Mouse (Mus musculus) kidney, adult 9 months (tissue): ENCODE measurements around the gene Glipr1.
A peak's percentile ranks its signal among the peaks of the same experiment; 100 is the strongest.

Experiments
- DNase-seq: peaks from one replicate; pipeline ENCODE4 v3.0.0; 2022

The Glipr1 gene

GRCm38 (mm10) chr10:111960459-111960858, 42.0 kb downstream of the Glipr1 start:
- no peak for DNase-seq

- no peak for DNase-seq
These were observed 43.1 kb downstream of the Glipr1 start for GRCm38 (mm10) chr10:111959353-111959752.

GRCm38 (mm10) chr10:111958046-111958421, 44.4 kb downstream of the Glipr1 start:
- no peak for DNase-seq

GRCm38 (mm10) chr10:111957271-111958045, 45.0 kb downstream of the Glipr1 start:
- DNase-seq = peak; percentile 77

GRCm38 (mm10) chr10:111955836-111956235, 46.6 kb downstream of the Glipr1 start:
- DNase-seq = no peak

GRCm38 (mm10) chr10:111949008-111949407, 53.4 kb downstream of the Glipr1 start:
- DNase-seq = no peak

DNA sequence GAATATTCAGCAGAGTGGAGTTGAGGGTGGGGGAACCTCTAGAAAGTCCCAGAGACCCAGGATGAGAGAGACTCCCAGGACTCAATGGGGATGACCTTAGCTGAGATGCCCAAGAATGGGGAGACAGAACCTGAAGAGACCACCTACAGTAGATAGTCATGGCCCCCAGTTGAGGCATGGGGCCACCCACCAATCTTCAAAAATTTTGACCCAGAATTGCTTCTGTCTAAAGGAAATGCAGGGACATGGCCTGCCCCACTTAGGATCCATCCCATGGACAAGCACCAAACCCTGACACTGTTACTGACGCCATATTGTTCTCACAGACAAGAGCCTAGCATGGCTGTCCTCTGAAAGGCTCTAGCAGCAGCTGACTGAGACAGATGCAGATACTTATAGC, 54.4 kb downstream of the Glipr1 start:
- DNase-seq = no peak

GRCm38 (mm10) chr10:111945563-111945962, 56.9 kb downstream of the Glipr1 start:
- DNase-seq = no peak

DNA sequence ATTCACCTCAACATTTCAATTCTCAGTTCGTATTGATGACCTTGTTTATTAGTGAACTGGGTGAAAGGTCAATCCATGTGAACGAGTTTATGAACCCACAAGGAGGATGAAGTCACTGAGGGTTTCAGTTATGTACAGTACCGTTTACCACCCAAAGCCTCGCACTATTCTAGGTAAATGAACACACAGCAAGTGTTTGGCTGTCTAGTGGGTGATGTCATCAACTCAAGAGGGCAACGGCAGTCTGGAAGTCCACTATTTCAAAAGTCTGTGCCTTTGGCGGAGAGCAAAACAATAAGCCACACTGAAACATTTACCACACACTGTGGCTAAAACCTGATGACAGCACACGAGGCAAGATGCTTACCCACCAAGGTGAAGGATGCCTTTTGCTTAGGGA, 59.4 kb downstream of the Glipr1 start:
- no peak for DNase-seq

- DNase-seq = no peak
These were observed 65.3 kb downstream of the Glipr1 start for GRCm38 (mm10) chr10:111937146-111937534.

DNA sequence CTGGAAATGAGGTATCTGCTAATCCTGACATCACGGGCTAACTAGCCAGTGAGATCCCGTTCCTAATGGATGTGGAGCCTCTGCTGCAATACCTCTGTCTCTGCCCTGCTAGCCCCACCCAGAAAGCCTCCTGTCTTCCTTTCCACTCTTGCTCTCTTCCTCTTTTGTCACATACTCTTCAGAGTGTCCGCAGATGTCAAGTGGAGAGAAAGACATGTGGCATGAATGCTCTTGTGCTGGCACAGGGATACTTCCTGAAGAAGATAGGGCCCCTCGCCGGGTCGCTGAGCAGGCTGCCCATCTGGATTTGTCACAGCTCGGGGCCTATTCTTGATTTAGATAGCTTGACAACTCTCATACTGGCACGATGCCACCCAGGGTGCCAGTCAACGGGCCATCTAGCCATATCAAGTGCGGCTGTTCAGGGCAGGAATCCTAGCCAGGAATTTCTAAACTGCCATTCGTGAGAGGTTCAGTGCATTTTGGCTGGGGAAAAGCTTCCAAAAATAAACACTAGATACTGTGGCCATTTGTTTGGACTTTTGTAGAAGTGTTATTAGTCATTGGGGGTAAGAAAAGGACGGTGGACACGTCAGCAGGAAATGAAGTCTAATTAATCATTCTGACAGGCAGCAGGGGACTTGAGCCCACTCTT, 65.8 kb downstream of the Glipr1 start:
- DNase-seq = peak; percentile 57

GRCm38 (mm10) chr10:111936021-111936420, 66.4 kb downstream of the Glipr1 start:
- DNase-seq = no peak
